Mouse (Mus musculus) kidney, postnatal 36 days (tissue): ENCODE results near the gene Akap13.

Experiments used
- DNase-seq, 2 experiments: peaks; one replicate each; pipeline ENCODE4 v3.0.0; 2021 to 2022; ENCODE audit warnings: mixed read lengths in 2 of 2

The Akap13 gene

GRCm38 (mm10) chr7:75455223-75456151 is at the start of gene Akap13:
Akap13 (plus strand) TSS chr7:75455534.
- DNase-seq = peak; percentile 98

GRCm38 (mm10) chr7:75410641-75411040 is 44.7 kb upstream of the Akap13 start:
- no peak for DNase-seq

GRCm38 (mm10) chr7:75411226-75411625 is 44.1 kb upstream of the Akap13 start:
- no peak for DNase-seq

GRCm38 (mm10) chr7:75412011-75412510 is 43.3 kb upstream of the Akap13 start:
- DNase-seq = no peak

- DNase-seq = no peak
Observed at GRCm38 (mm10) chr7:75412568-75412967, 42.8 kb upstream of the Akap13 start.

GRCm38 (mm10) chr7:75413903-75414302 is 41.4 kb upstream of the Akap13 start:
- no peak for DNase-seq

GRCm38 (mm10) chr7:75414316-75414715 is 41.0 kb upstream of the Akap13 start:
- DNase-seq = no peak

- DNase-seq = no peak
Observed at GRCm38 (mm10) chr7:75415166-75415881, 40.0 kb upstream of the Akap13 start.

GRCm38 (mm10) chr7:75415882-75416585 is 39.3 kb upstream of the Akap13 start:
- no peak for DNase-seq

- no peak for DNase-seq
Observed at GRCm38 (mm10) chr7:75420927-75421326, 34.4 kb upstream of the Akap13 start.

- DNase-seq = no peak
Observed at GRCm38 (mm10) chr7:75424121-75424520, 31.2 kb upstream of the Akap13 start.

GRCm38 (mm10) chr7:75427322-75427721 is 28.0 kb upstream of the Akap13 start:
- peak; percentile 69 to 81 for DNase-seq

GRCm38 (mm10) chr7:75428913-75429312 is 26.4 kb upstream of the Akap13 start:
- no peak for DNase-seq

- DNase-seq = no peak
Observed at GRCm38 (mm10) chr7:75430550-75430949, 24.8 kb upstream of the Akap13 start.

- DNase-seq = no peak
Observed at GRCm38 (mm10) chr7:75431043-75431442, 24.3 kb upstream of the Akap13 start.

GRCm38 (mm10) chr7:75432046-75432445 is 23.3 kb upstream of the Akap13 start:
- no peak for DNase-seq

- no peak for DNase-seq
Observed at GRCm38 (mm10) chr7:75436413-75437174, 18.7 kb upstream of the Akap13 start.

- DNase-seq = no peak
Observed at GRCm38 (mm10) chr7:75439570-75439969, 15.8 kb upstream of the Akap13 start.

GRCm38 (mm10) chr7:75440241-75440640 is 15.1 kb upstream of the Akap13 start:
- peak in 1 of 2 experiments; percentile 31 for DNase-seq

- DNase-seq = no peak
Observed at GRCm38 (mm10) chr7:75441947-75442346, 13.4 kb upstream of the Akap13 start.

- DNase-seq = no peak
Observed at GRCm38 (mm10) chr7:75456152-75456888, 986 bp downstream of the Akap13 start.
